Mouse (Mus musculus): ENCODE results near the gene Pax1. TPM values are rescaled to one million over a fixed set of nuclear protein-coding genes. Genes with fewer than 3 reads are reported as not detected.

The Pax1 gene
- polyA plus RNA-seq, 1 experiment from 2014 or later, result not detected

DNA sequence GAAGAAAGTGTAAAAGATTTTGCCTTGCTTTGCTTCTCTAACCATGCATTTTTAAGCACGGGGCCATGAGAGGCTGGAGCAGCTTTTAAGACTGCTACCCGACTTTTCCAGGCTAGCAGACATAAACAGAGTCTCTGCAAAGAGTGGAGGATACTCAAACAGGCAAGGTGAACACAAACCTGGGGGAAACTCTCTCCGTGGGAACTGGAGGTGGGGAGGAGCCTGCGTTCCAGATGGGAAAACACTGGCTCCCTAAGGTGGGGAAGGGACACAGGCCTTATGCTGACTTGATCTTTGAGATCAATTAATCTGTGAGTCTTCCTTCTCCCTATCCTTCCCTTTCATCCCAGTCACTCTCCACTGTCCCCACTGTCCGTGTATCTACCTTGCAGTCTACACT is 869 bp upstream of the Pax1 start:
- no peak for ATAC-seq (replicated peaks; ENCODE audit: low FRiP score, low TSS enrichment, low read depth)

DNA sequence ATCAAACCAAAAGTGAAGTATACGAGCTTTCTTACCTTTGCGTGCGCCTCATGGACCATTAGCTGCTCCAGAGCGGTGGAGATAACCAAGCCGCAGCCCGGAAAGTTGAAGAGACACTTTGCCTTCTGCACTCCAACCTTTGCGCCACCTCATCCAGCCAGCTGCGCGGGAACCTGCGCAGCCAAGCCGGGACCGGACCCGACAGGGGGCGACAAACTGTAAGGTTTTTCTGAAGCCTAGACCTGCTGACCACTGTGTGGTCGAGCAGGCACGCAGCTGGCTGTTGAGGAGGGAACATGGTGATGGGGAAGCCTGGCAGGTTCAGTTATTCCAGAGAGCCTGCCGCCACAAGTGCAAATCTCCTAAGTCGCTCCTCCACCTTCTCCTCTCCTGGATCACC is 591 bp downstream of the Pax1 start:
- Histone ChIP-seq H3K4me2 (ENCODE audit: low read length) (no peak overlapping the region), H3K4me3 (ENCODE audit: low read depth, low read length) (no peak overlapping the region), H3K9me3 (ENCODE audit: control insufficient read depth, low read length) (no peaks in the 10 kb centered on the region), H3K9ac (ENCODE audit: low read length) (no peak overlapping the region), H3K27me3 (replicated peaks; ENCODE audit: control insufficient read depth, insufficient read depth, low read length) (peaks cover 98% of the 10 kb centered on the region), H3K27ac (ENCODE audit: low read depth) (no peak overlapping the region), H3K4me1 (replicated peaks; ENCODE audit: control insufficient read depth, insufficient read depth, low read length) (peaks cover 3% of the 10 kb centered on the region; the same call in 1 of the 2 replicates), H3K36me3 (ENCODE audit: control insufficient read depth, insufficient read depth, low read length) (no peaks in the 10 kb centered on the region)
- ATAC-seq (replicated peaks; ENCODE audit: low FRiP score, low TSS enrichment, low read depth), result peak; percentile 50; the same call in 1 of the 2 replicates
- WGBS, result under 1% methylated on average over 18 of the region's 18 CpGs
- DNase-seq (ENCODE audit: low spot score), result peak; percentile 82

More for the DNA sequence above, 869 bp upstream of the Pax1 start:
- Histone ChIP-seq H3K36me3 (ENCODE audit: control insufficient read depth, insufficient read depth, low read length) (no peaks in the 10 kb centered on the region), H3K4me2 (ENCODE audit: low read length) (no peak overlapping the region), H3K27ac (ENCODE audit: low read depth) (no peak overlapping the region), H3K4me1 (replicated peaks; ENCODE audit: control insufficient read depth, insufficient read depth, low read length) (peaks cover 3% of the 10 kb centered on the region; the same call in 1 of the 2 replicates), H3K9me3 (ENCODE audit: control insufficient read depth, low read length) (no peaks in the 10 kb centered on the region), H3K4me3 (ENCODE audit: low read depth, low read length) (no peak overlapping the region), H3K27me3 (replicated peaks; ENCODE audit: control insufficient read depth, insufficient read depth, low read length) (peaks cover 97% of the 10 kb centered on the region), H3K9ac (ENCODE audit: low read length) (no peak overlapping the region)
- WGBS, result 0% methylated on average over 5 of the region's 5 CpGs
- DNase-seq (ENCODE audit: low spot score), result no peak

DNA sequence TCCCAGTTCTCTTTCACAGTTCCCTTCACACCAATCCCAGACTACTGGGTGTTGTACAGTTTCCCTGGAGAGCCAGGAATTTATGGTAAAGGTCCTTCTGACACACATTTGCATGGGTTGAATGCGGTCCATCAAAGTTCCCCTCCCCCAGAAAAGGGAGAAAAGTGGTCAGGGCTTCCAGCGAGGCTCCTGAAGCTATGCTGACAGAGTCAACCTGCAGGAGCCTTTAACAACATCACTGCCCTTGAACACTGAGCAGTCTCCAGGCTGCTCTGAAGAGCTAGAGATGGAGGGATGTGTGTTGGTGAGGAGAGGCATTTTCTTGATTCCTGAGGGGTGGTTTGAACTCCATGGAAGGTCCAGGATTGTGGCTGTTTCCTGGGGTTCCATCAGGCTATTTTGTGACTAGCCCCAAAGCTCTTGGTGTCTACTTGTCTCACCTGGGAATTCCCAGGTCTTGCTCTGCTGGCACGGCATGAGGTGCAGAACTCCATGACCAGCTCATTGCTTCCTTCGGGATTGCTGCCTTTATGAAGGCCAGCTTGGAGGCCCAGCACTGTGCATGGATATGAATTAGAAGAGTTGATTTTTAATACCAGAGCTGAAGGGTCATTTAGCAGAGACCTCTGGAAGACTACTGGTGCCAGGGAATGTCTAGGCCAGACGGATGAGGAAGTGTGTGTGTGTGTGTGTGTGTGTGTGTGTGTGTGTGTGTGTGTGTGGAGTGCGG is 1.8 kb downstream of the Pax1 start:
- H3K4me3 ChIP-seq (ENCODE audit: low read depth, low read length), result no peak overlapping the region
- ATAC-seq (replicated peaks; ENCODE audit: low FRiP score, low TSS enrichment, low read depth) (no peak), DNase-seq (ENCODE audit: low spot score) (no peak)
- H3K27ac ChIP-seq (ENCODE audit: low read depth), result no peak overlapping the region
- H3K9me3 ChIP-seq (ENCODE audit: control insufficient read depth, low read length), result no peaks in the 10 kb centered on the region
- H3K27me3 ChIP-seq (replicated peaks; ENCODE audit: control insufficient read depth, insufficient read depth, low read length), result peaks cover 100% of the 10 kb centered on the region
- peaks cover 3% of the 10 kb centered on the region; the same call in 1 of the 2 replicates for H3K4me1 ChIP-seq (replicated peaks; ENCODE audit: control insufficient read depth, insufficient read depth, low read length)
- WGBS, result 3% methylated on average over 6 of the region's 6 CpGs
- no peak overlapping the region for H3K4me2 ChIP-seq (ENCODE audit: low read length)
- no peak overlapping the region for H3K9ac ChIP-seq (ENCODE audit: low read length)
- H3K36me3 ChIP-seq (ENCODE audit: control insufficient read depth, insufficient read depth, low read length), result no peaks in the 10 kb centered on the region

DNA sequence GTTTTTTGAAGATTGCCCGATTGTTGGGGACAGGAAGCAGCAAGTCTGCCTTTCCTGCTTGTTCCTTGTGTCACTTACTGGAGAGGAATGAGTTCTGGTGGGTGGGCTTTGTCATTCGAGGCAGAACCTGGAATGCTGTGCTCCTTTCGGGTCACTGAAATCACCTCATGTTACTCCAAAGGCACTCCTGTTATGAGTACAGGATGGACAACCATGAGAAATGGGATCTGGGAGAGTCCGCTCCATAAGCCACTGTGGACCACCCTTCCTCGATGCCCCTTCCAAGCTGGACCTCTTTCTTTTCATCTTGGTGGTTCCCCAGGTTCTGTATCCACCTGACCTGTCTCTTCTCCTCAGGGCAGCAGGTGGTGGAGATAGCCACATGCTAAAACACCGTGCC is 2.5 kb downstream of the Pax1 start:
- no peaks in the 10 kb centered on the region for H3K36me3 ChIP-seq (ENCODE audit: control insufficient read depth, insufficient read depth, low read length)
- H3K9ac ChIP-seq (ENCODE audit: low read length), result no peak overlapping the region
- peaks cover 94% of the 10 kb centered on the region for H3K27me3 ChIP-seq (replicated peaks; ENCODE audit: control insufficient read depth, insufficient read depth, low read length)
- no peak overlapping the region for H3K27ac ChIP-seq (ENCODE audit: low read depth)
- no peaks in the 10 kb centered on the region for H3K9me3 ChIP-seq (ENCODE audit: control insufficient read depth, low read length)
- no peak overlapping the region for H3K4me2 ChIP-seq (ENCODE audit: low read length)
- peaks cover 3% of the 10 kb centered on the region; the same call in 1 of the 2 replicates for H3K4me1 ChIP-seq (replicated peaks; ENCODE audit: control insufficient read depth, insufficient read depth, low read length)
- ATAC-seq (replicated peaks; ENCODE audit: low FRiP score, low TSS enrichment, low read depth) (no peak), DNase-seq (ENCODE audit: low spot score) (no peak)
- 11% methylated on average over 6 of the region's 6 CpGs for WGBS
- H3K4me3 ChIP-seq (ENCODE audit: low read depth, low read length), result no peak overlapping the region

DNA sequence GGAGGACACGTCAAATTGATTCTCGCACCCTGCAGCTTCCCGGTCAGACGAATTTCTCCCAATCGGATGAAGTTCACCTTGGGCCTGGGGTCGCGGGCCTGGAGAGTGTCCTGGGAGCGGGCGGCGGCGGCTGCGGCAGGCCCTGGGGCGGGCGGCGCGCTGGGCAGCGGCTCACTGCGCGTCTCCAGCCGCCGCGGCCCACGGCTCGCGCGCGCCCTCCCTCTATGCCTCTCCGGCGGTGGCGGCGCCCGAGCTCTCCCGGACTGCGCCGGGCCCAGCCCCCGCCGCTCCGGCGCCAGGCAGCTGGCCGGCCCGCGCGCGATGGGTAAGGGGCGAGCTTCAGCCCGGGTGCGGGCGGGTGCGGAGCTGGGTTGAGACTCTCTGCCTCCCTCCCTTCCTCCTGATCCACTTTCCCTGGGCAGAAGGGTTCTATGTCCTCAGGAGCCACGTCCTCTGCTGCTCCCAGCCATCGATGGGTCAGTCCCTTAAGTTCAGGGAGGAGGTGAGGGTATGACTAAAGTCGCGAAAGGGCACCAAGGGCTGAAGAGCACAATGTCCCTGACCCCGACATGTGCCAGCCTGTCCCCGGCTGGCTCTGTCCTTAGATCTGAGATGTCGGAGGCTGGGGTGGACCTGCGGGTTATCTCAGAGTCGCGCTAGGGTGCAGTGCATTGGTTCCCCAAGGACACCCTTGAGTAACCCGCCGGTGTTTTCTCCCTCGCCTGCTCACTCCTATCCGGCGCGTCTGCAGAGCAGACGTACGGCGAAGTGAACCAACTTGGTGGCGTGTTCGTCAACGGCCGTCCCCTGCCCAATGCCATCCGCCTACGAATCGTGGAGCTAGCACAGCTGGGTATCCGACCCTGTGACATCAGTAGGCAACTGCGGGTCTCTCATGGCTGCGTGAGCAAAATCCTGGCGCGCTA is 3.5 kb downstream of the Pax1 start:
- WGBS, result 1% methylated on average over 68 of the region's 80 CpGs
- peak; percentile 60 for ATAC-seq (replicated peaks; ENCODE audit: low FRiP score, low TSS enrichment, low read depth)

DNA sequence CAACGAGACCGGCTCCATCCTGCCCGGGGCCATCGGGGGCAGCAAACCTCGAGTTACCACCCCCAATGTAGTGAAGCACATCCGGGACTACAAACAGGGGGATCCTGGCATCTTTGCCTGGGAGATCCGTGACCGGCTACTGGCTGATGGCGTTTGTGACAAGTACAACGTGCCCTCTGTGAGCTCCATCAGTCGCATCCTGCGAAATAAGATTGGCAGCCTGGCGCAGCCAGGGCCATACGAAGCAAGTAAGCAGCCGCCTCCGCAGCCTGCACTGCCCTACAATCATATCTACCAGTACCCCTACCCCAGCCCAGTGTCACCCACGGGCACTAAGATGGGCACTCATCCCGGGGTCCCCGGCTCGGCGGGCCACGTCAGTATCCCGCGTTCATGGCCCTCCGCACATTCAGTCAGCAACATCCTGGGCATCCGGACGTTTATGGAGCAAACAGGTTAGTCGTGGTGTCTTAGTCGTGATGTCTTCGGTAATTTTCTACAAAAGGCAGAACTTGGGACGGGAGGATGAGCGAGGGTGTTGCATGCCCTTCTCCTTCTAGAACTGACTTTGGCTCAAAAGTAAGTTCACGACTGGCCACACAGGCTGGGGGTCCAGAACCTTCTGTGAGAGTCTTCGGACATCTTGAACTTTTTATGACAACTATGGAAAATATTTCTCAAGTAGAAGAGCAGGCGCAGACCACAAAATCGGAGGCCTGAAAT is 4.3 kb downstream of the Pax1 start:
- WGBS, result 2% methylated on average over 36 of the region's 36 CpGs
- ATAC-seq (replicated peaks; ENCODE audit: low FRiP score, low TSS enrichment, low read depth) (no peak), DNase-seq (ENCODE audit: low spot score) (no peak)
- Histone ChIP-seq H3K9ac (ENCODE audit: low read length) (no peak overlapping the region), H3K27me3 (replicated peaks; ENCODE audit: control insufficient read depth, insufficient read depth, low read length) (peaks cover 94% of the 10 kb centered on the region), H3K4me1 (replicated peaks; ENCODE audit: control insufficient read depth, insufficient read depth, low read length) (peaks cover 3% of the 10 kb centered on the region; the same call in 1 of the 2 replicates), H3K4me2 (ENCODE audit: low read length) (no peak overlapping the region), H3K9me3 (ENCODE audit: control insufficient read depth, low read length) (no peaks in the 10 kb centered on the region), H3K4me3 (ENCODE audit: low read depth, low read length) (no peak overlapping the region), H3K27ac (ENCODE audit: low read depth) (no peak overlapping the region), H3K36me3 (ENCODE audit: control insufficient read depth, insufficient read depth, low read length) (no peaks in the 10 kb centered on the region)

More for the DNA sequence above, 3.5 kb downstream of the Pax1 start:
- H3K9ac ChIP-seq (ENCODE audit: low read length), result no peak overlapping the region
- peaks cover 3% of the 10 kb centered on the region; the same call in 1 of the 2 replicates for H3K4me1 ChIP-seq (replicated peaks; ENCODE audit: control insufficient read depth, insufficient read depth, low read length)
- no peaks in the 10 kb centered on the region for H3K9me3 ChIP-seq (ENCODE audit: control insufficient read depth, low read length)
- peak overlapping the region; percentile 39 for H3K4me2 ChIP-seq (ENCODE audit: low read length)
- no peak overlapping the region for H3K27ac ChIP-seq (ENCODE audit: low read depth)
- H3K4me3 ChIP-seq (ENCODE audit: low read depth, low read length), result peak overlapping the region; percentile 25; the same call in 1 of the 2 replicates
- H3K36me3 ChIP-seq (ENCODE audit: control insufficient read depth, insufficient read depth, low read length), result no peaks in the 10 kb centered on the region
- H3K27me3 ChIP-seq (replicated peaks; ENCODE audit: control insufficient read depth, insufficient read depth, low read length), result peaks cover 94% of the 10 kb centered on the region
- peak; percentile 68 for DNase-seq (ENCODE audit: low spot score)

DNA sequence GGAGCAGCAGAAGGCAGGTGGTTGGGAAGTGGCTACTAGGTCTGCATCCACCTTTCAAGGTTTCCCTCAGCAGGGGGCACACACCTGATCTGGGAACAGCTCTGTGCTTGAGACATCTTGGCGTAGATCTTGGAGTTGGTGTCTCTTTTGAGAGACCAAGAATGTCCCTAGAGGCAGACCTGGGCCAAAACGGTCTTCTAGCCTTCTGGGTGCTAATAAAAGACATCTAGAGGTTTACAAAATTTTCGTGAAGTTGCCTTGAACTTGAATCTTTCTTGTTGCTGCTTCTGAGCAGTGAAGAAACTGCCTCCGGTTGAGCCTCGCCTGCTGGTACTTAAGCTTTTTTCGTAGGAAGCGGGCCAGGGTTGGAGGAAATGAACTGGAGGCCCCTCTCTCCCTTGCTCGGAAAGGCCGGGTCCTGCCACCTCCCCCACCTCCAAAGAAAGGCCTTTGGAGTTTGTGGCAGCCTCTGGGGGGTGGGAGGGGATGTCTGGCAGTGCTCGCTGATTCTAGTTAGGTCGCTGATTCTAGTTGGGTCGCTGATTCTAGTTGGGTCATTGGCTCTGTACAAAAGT is 5.6 kb downstream of the Pax1 start:
- Histone ChIP-seq H3K4me1 (replicated peaks; ENCODE audit: control insufficient read depth, insufficient read depth, low read length) (peaks cover 3% of the 10 kb centered on the region; the same call in 1 of the 2 replicates), H3K27me3 (replicated peaks; ENCODE audit: control insufficient read depth, insufficient read depth, low read length) (peaks cover 93% of the 10 kb centered on the region), H3K9me3 (ENCODE audit: control insufficient read depth, low read length) (no peaks in the 10 kb centered on the region), H3K4me3 (ENCODE audit: low read depth, low read length) (no peak overlapping the region), H3K9ac (ENCODE audit: low read length) (no peak overlapping the region), H3K4me2 (ENCODE audit: low read length) (no peak overlapping the region), H3K36me3 (ENCODE audit: control insufficient read depth, insufficient read depth, low read length) (no peaks in the 10 kb centered on the region), H3K27ac (ENCODE audit: low read depth) (no peak overlapping the region)
- no peak for DNase-seq (ENCODE audit: low spot score)
- WGBS, result 2% methylated on average over 12 of the region's 12 CpGs
- no peak for ATAC-seq (replicated peaks; ENCODE audit: low FRiP score, low TSS enrichment, low read depth)

All from intestine, embryonic 14.5 days (tissue).